In the genomic region with DNA sequence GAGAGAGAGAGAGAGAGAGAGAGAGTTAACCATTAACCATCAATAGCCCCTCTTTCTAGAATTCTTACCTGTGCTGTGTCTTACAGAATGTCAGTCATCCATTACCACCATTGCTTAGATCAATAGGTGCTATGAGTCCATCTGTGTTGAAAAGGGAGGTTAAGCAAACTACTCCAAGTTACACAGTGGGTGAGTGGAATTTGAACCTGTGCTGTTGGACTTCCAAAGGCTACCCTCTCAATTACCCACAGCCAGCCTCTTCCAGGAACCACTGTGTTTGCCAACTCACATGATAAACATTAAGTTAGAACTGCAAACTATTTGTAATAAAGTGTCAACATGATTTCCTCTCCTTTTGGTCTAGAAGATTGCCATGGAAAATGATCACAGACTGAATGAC, we compare ENCODE assay signal across 33 mouse cellular contexts. TPM values are rescaled to one million over a fixed set of nuclear protein-coding genes. Genes with fewer than 3 reads are reported as not detected.
A peak's percentile ranks its signal among the peaks of the same experiment; 100 is the strongest.
DNase-seq lines count a peak whose midpoint lies in the region; ATAC-seq and TF ChIP-seq lines count a peak whose summit lies in the region.
"Had no signal": no experiment of that assay in that cellular context is flagged by ENCODE, and none has a peak within 500 bp of the region (broad histone marks: within the 10 kb centered on the region; RNA-seq: fewer than 3 reads in every experiment).

No protein-coding gene starts in this region.

- H3K4me3 ChIP-seq in intestine, embryonic 15.5 days (replicated peaks), result no peak overlapping the region
- H3K4me3 ChIP-seq in intestine, postnatal 0 days (ENCODE audit: low read depth, low read length), result no peak overlapping the region
- H3K4me3 ChIP-seq in liver, postnatal 0 days (ENCODE audit: low read depth, low read length), result no peak overlapping the region
- H3K4me3 ChIP-seq in layer of hippocampus, adult 2 months, result no peak overlapping the region
- H3K4me3 ChIP-seq: embryonic facial prominence, embryonic 12.5 days; heart, embryonic 13.5 days; limb, embryonic 12.5 days; midbrain, embryonic 15.5 days; neural tube, embryonic 12.5 days had no signal

- ATAC-seq in intestine, embryonic 15.5 days, result peak; percentile 45; the same call in 1 of the 2 replicates
- ATAC-seq in intestine, postnatal 0 days, result peak; percentile 53; the same call in 1 of the 2 replicates
- peak; percentile 90 for ATAC-seq in liver, postnatal 0 days
- ATAC-seq: forebrain, postnatal 0 days; midbrain, embryonic 15.5 days; Patski had no signal

- no peaks in the 10 kb centered on the region for H3K9me3 ChIP-seq in intestine, embryonic 15.5 days
- no peaks in the 10 kb centered on the region for H3K9me3 ChIP-seq in intestine, postnatal 0 days (ENCODE audit: control insufficient read depth)
- no peaks in the 10 kb centered on the region for H3K9me3 ChIP-seq in liver, postnatal 0 days (ENCODE audit: low read length)
- H3K9me3 ChIP-seq: embryonic facial prominence, embryonic 12.5 days; G1E; heart, embryonic 13.5 days; limb, embryonic 12.5 days; midbrain, embryonic 15.5 days; neural tube, embryonic 12.5 days had no signal

- H3K4me1 ChIP-seq in intestine, embryonic 15.5 days (replicated peaks), result no peaks in the 10 kb centered on the region
- H3K4me1 ChIP-seq in intestine, postnatal 0 days (replicated peaks; ENCODE audit: control insufficient read depth, insufficient read depth, low read length), result no peaks in the 10 kb centered on the region
- peaks cover 13% of the 10 kb centered on the region for H3K4me1 ChIP-seq in liver, postnatal 0 days (ENCODE audit: insufficient read depth)
- H3K4me1 ChIP-seq: embryonic facial prominence, embryonic 12.5 days; heart, embryonic 13.5 days; limb, embryonic 12.5 days; midbrain, embryonic 15.5 days; neural tube, embryonic 12.5 days had no signal

- no peak overlapping the region for H3K9ac ChIP-seq in intestine, embryonic 15.5 days
- H3K9ac ChIP-seq in intestine, postnatal 0 days (ENCODE audit: low read depth, low read length), result no peak overlapping the region
- H3K9ac ChIP-seq in liver, postnatal 0 days (replicated peaks), result no peak overlapping the region
- H3K9ac ChIP-seq: embryonic facial prominence, embryonic 12.5 days; forebrain, postnatal 0 days; heart, embryonic 13.5 days; limb, embryonic 12.5 days; lung, embryonic 14.5 days; midbrain, embryonic 15.5 days; neural tube, embryonic 12.5 days had no signal

- H3K27me3 ChIP-seq in intestine, embryonic 15.5 days (replicated peaks), result no peaks in the 10 kb centered on the region
- H3K27me3 ChIP-seq in intestine, postnatal 0 days (replicated peaks; ENCODE audit: control insufficient read depth, insufficient read depth, low read length), result no peaks in the 10 kb centered on the region
- no peaks in the 10 kb centered on the region for H3K27me3 ChIP-seq in liver, postnatal 0 days (ENCODE audit: insufficient read depth, low read length)
- H3K27me3 ChIP-seq: embryonic facial prominence, embryonic 12.5 days; heart, embryonic 13.5 days; limb, embryonic 12.5 days; midbrain, embryonic 15.5 days; neural tube, embryonic 12.5 days; Patski had no signal

- peak; percentile 87 for DNase-seq in kidney, adult 9 months
- DNase-seq in kidney, postnatal 4 days, result no peak
- peak; percentile 37 for DNase-seq in liver, postnatal 0 days
- DNase-seq in thymus, postnatal 4 days, result no peak
- DNase-seq in layer of hippocampus, adult 2 months (ENCODE audit: low spot score in 2 of 2), result no peak
- DNase-seq in lung, postnatal 10 days, result no peak
- DNase-seq: adrenal gland, adult 2 months; B cell, adult 2 months; cerebellum, adult 18-20 months; cerebellum, postnatal 14 days; forebrain, postnatal 0 days; gastrocnemius, postnatal 14 days; heart, adult 18-20 months; heart, postnatal 14 days; lung, embryonic 14.5 days; lung, postnatal 4 days; right cerebral cortex, postnatal 25 days; spleen, adult 18-20 months; thymus, adult 18-20 months; thymus, postnatal 36 days had no signal

- H3K27ac ChIP-seq in intestine, embryonic 15.5 days, result no peak overlapping the region
- no peak overlapping the region for H3K27ac ChIP-seq in intestine, postnatal 0 days (ENCODE audit: low read depth, low read length)
- peak overlapping the region; percentile 84 for H3K27ac ChIP-seq in liver, postnatal 0 days (ENCODE audit: low read depth)
- no peak overlapping the region for H3K27ac ChIP-seq in layer of hippocampus, adult 2 months
- H3K27ac ChIP-seq: embryonic facial prominence, embryonic 12.5 days; heart, embryonic 13.5 days; limb, embryonic 12.5 days; midbrain, embryonic 15.5 days; neural tube, embryonic 12.5 days had no signal

- peak; percentile 81 for TF ChIP-seq EP300 in liver, postnatal 0 days (IDR thresholded peaks at IDR 0.05; ENCODE audit: low read depth)

- H3K4me2 ChIP-seq in intestine, embryonic 15.5 days (replicated peaks), result no peak overlapping the region
- no peak overlapping the region for H3K4me2 ChIP-seq in intestine, postnatal 0 days (replicated peaks; ENCODE audit: low read depth)
- peak overlapping the region; percentile 63; the same call in 1 of the 2 replicates for H3K4me2 ChIP-seq in liver, postnatal 0 days (ENCODE audit: low read depth, low read length)
- H3K4me2 ChIP-seq: embryonic facial prominence, embryonic 12.5 days; heart, embryonic 13.5 days; limb, embryonic 12.5 days; lung, embryonic 14.5 days; midbrain, embryonic 15.5 days; neural tube, embryonic 12.5 days had no signal

- no peaks in the 10 kb centered on the region for H3K36me3 ChIP-seq in intestine, embryonic 15.5 days
- H3K36me3 ChIP-seq in intestine, postnatal 0 days (ENCODE audit: control insufficient read depth, insufficient read depth), result no peaks in the 10 kb centered on the region
- H3K36me3 ChIP-seq in liver, postnatal 0 days (replicated peaks; ENCODE audit: insufficient read depth, low read length), result 0 out of 2 replicates have a peak, but pooled peaks cover 2% of the 10 kb centered on the region
- H3K36me3 ChIP-seq: embryonic facial prominence, embryonic 12.5 days; G1E; heart, embryonic 13.5 days; limb, embryonic 12.5 days; midbrain, embryonic 15.5 days; neural tube, embryonic 12.5 days had no signal

- no peak for TF ChIP-seq CTCF in intestine, postnatal 0 days (IDR thresholded peaks at IDR 0.05; ENCODE audit: low read depth)
- TF ChIP-seq CTCF in liver, postnatal 0 days (IDR thresholded peaks at IDR 0.05; ENCODE audit: low read depth), result no peak
- no peak for TF ChIP-seq CTCF in layer of hippocampus, adult 2 months (conservative IDR thresholded peaks at IDR 0.05)

RNA-seq across cellular contexts. Expression of a gene that starts 13.3 kb away (rescaled TPM):
- 0.18 TPM in 1 of 2 replicates, not detected in the other for polyA plus RNA-seq in intestine, embryonic 15.5 days (2015; fragmentation: Nextera tagmentation; extraction: Ambion mirVana)
- polyA plus RNA-seq in intestine, postnatal 0 days (2015; fragmentation: Nextera tagmentation; extraction: Ambion mirVana), result not detected in 2 replicates
- 74.6 and 77.9 TPM in 2 replicates for polyA plus RNA-seq in liver, postnatal 0 days (2015; fragmentation: Nextera tagmentation; extraction: Ambion mirVana)
- total RNA-seq in layer of hippocampus, adult 2 months (2021), result not detected
- total RNA-seq: CH12.LX; forebrain, postnatal 0 days; G1E; gastrocnemius, postnatal 14 days; layer of hippocampus, postnatal 25 days had no signal
- polyA plus RNA-seq: embryonic facial prominence, embryonic 12.5 days; forebrain, embryonic 11.5 days; forebrain, postnatal 0 days; G1E; hindbrain, embryonic 11.5 days; limb, embryonic 12.5 days; midbrain, embryonic 15.5 days; neural tube, embryonic 12.5 days; Patski had no signal

Comparison
In these comparisons a context has a peak if more than half of its experiments do, and no peak if none do; other contexts are left out.
1. DNase-seq: peak in kidney, adult 9 months (single experiment) and liver, postnatal 0 days (single experiment); none in kidney, postnatal 4 days (0 of 2), thymus, postnatal 4 days (single experiment), layer of hippocampus, adult 2 months (0 of 2) and lung, postnatal 10 days (single experiment).
2. RNA of a gene that starts 13.3 kb away (polyA plus RNA-seq): 74.6 to 77.9 TPM in liver, postnatal 0 days; 0.18 TPM in intestine, embryonic 15.5 days and not detected in intestine, postnatal 0 days; every median in the first group is over 10 times any median in the second.
3. Peak in every context shown above with its lines, with median percentiles within 50 percentile points of each other: ATAC-seq.